Mouse (Mus musculus): ENCODE measurements around the gene Rassf3. TPM values are rescaled to one million over a fixed set of nuclear protein-coding genes. Genes with fewer than 3 reads are reported as not detected.

The Rassf3 gene
- polyA plus RNA-seq, 1 experiment: 41.2 TPM

DNA sequence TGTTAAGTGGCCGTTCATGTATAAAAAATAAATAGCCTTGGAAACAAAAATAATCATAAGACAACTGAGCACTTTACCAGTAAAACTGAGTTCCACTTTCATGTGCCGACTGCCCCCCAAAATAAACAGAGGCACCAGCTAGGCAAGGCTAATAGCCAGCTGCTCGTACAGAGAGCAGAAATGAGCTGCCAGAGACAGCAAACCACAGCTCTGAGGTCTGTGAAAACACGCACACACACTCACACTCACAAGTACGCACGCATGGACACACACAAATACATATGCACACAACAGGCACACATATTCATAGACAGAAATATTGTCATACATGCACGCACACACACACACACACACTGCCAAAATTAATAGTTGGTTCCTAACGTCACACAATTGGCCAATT, 46.6 kb downstream of the Rassf3 start:
- 8% methylated on average over 8 of the region's 8 CpGs for WGBS
- Histone ChIP-seq H3K4me3 (replicated peaks; ENCODE audit: control insufficient read depth, low read depth, low read length) (no peak overlapping the region), H3K27ac (ENCODE audit: control insufficient read depth, insufficient read depth, low read depth, low read length, poor library complexity) (peak overlapping the region; percentile 61), H3K4me1 (ENCODE audit: control insufficient read depth, insufficient read depth, low read length) (peaks cover 21% of the 10 kb centered on the region)
- TF ChIP-seq POLR2A (IDR thresholded peaks at IDR 0.05; ENCODE audit: borderline replicate concordance, control insufficient read depth, low read depth, low read length): no peak
- TF ChIP-seq CTCF (IDR thresholded peaks at IDR 0.05; ENCODE audit: control insufficient read depth, insufficient read depth, low read length): no peak

DNA sequence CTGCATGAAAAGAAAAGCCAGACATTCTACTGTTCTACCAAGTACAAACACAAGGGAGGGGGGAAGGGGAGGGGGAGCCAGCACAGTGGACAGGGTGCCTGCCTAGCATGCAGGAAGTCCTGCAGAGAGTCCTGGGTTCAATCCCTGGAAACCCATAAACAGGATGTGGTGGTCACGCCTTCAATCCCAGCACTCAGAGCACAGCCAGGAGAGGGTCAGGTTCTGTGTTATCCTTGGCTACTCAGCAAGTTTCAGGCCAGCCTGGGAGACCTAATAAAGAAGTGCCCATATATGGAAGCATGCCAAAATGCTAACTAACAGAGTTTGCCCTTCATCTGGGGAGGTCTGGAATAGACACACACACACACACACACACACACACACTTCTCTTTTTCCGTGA, 47.1 kb downstream of the Rassf3 start:
- no peak for TF ChIP-seq POLR2A (IDR thresholded peaks at IDR 0.05; ENCODE audit: borderline replicate concordance, control insufficient read depth, low read depth, low read length)
- WGBS: 8% methylated on average over 2 of the region's 2 CpGs
- H3K27ac ChIP-seq (ENCODE audit: control insufficient read depth, insufficient read depth, low read depth, low read length, poor library complexity): peak overlapping the region; percentile 58; the same call in 1 of the 2 replicates
- H3K4me3 ChIP-seq (replicated peaks; ENCODE audit: control insufficient read depth, low read depth, low read length): no peak overlapping the region
- peaks cover 24% of the 10 kb centered on the region for H3K4me1 ChIP-seq (ENCODE audit: control insufficient read depth, insufficient read depth, low read length)

DNA sequence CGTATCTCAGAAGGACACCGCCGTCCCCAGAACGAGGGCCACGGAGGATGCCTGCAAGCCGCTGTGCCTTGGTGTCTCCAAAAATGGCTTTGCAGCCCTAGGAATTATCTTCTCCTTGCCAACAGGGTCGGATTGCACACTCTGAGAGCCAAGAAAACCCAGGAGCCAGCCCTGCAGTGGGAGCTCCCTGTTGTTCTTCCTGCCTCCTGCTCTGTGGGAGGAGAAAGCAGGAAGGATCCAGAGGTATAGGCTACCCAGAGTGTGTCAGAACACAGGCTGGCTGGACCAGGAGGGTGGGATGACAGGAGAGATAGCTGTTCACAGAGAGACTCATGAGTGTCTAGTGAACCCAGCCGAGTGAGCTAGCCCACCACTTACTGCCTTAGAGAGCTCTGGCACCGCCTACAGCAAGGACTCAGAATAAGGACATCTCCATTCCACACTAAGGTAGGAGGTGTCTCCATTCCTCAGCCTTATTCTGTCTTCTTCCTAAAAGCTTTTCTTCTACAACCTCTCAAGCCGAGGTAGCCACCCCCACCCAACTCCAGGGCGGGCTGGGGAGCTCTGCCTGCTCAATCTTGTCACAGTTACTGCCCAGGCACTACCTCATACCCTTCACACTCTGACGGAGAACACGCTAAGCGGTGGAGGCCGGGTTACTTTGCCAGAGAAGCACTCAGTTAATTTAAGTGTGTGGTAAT, 48.0 kb downstream of the Rassf3 start:
- Histone ChIP-seq H3K4me3 (replicated peaks; ENCODE audit: control insufficient read depth, low read depth, low read length) (no peak overlapping the region), H3K27ac (ENCODE audit: control insufficient read depth, insufficient read depth, low read depth, low read length, poor library complexity) (peak overlapping the region; percentile 13), H3K4me1 (ENCODE audit: control insufficient read depth, insufficient read depth, low read length) (peaks cover 26% of the 10 kb centered on the region)
- TF ChIP-seq POLR2A (IDR thresholded peaks at IDR 0.05; ENCODE audit: borderline replicate concordance, control insufficient read depth, low read depth, low read length) (no peak), CTCF (IDR thresholded peaks at IDR 0.05; ENCODE audit: control insufficient read depth, insufficient read depth, low read length) (no peak)
- 81% methylated on average over 15 of the region's 15 CpGs for WGBS

DNA sequence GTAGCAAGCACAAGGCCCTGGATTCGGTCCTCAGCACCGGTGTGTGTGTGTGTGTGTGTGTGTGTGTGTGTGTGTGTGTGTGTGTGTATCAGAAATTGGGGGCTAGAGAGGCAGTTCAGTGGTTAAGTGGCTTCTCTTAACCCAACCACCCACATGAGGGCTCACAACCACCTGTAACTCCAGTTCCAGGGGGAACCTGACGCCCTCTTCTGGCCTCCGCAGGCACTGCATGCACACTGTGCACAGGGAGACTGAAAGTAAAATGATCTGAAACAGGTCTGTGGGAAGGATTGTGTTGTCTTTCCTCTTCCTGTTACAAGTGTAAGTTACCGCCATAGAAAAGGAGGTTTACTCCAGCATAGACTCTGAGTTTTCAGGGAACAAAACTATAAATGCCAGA, 49.0 kb downstream of the Rassf3 start:
- 33% methylated on average over 5 of the region's 5 CpGs for WGBS
- TF ChIP-seq CTCF (IDR thresholded peaks at IDR 0.05; ENCODE audit: control insufficient read depth, insufficient read depth, low read length): peak; percentile 78
- no peak for TF ChIP-seq POLR2A (IDR thresholded peaks at IDR 0.05; ENCODE audit: borderline replicate concordance, control insufficient read depth, low read depth, low read length)
- H3K4me3 ChIP-seq (replicated peaks; ENCODE audit: control insufficient read depth, low read depth, low read length): no peak overlapping the region
- H3K27ac ChIP-seq (ENCODE audit: control insufficient read depth, insufficient read depth, low read depth, low read length, poor library complexity): peak overlapping the region; percentile 60
- peaks cover 26% of the 10 kb centered on the region for H3K4me1 ChIP-seq (ENCODE audit: control insufficient read depth, insufficient read depth, low read length)

DNA sequence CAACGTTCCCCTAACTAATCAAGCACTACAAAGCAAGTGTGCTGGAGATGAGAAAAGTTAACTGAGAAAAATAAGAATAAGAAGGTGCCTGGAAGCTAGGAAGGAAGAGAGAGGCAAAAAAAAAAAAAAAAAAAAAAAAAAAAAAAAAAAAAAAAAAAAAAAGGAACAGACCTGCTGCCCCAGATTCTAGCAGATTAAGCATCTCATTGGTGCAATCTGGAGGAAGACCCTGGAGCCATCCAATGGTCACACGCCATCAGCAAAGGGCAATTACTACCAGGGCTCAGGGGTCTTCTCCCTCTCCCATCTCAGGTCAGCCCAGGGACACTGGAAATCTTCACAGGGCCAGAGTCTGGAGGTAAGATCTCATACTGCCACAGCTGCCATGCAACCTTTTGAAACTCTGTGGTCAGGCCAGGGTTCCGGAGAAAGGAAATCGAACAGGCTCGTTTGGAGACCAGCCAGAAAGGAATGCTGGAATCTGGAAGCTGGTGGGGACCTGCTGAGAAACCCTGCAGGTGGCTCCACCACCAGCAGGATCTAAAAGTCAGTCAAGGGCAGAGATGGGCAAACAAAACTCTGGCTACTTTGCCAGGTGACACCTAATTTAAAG, 49.6 kb downstream of the Rassf3 start:
- H3K4me3 ChIP-seq (replicated peaks; ENCODE audit: control insufficient read depth, low read depth, low read length): peak overlapping the region; percentile 17
- TF ChIP-seq CTCF (IDR thresholded peaks at IDR 0.05; ENCODE audit: control insufficient read depth, insufficient read depth, low read length): no peak
- no peak for TF ChIP-seq POLR2A (IDR thresholded peaks at IDR 0.05; ENCODE audit: borderline replicate concordance, control insufficient read depth, low read depth, low read length)
- H3K27ac ChIP-seq (ENCODE audit: control insufficient read depth, insufficient read depth, low read depth, low read length, poor library complexity): peak overlapping the region; percentile 60
- 7% methylated on average over 5 of the region's 5 CpGs for WGBS
- H3K4me1 ChIP-seq (ENCODE audit: control insufficient read depth, insufficient read depth, low read length): peaks cover 27% of the 10 kb centered on the region

DNA sequence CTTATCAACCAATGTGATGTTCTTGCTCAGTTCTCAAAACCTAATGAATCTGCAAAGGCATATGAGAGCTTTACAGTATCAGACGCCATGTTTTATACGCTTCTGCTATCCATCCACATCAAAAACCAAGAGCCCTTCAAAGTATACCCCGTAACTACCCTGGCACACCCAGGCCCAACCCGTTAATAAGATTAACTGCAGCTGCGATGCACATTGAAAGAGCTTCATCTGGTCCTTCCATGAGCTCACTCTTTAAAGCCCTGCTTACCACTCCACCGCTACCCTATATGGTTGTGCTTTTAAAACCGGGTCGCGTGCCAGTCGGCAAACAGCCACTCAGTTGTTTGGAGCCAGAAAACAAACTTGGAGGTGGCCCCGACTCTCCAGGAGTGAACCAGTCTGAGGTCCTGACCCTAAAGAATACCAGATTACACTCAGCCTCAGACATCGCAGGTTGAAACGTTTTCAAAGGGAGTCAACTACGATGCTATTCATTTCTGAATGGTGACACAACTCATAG, 50.6 kb downstream of the Rassf3 start:
- Histone ChIP-seq H3K4me3 (replicated peaks; ENCODE audit: control insufficient read depth, low read depth, low read length) (no peak overlapping the region), H3K27ac (ENCODE audit: control insufficient read depth, insufficient read depth, low read depth, low read length, poor library complexity) (no peak overlapping the region), H3K4me1 (ENCODE audit: control insufficient read depth, insufficient read depth, low read length) (peaks cover 24% of the 10 kb centered on the region)
- WGBS: 84% methylated on average over 14 of the region's 14 CpGs
- TF ChIP-seq CTCF (IDR thresholded peaks at IDR 0.05; ENCODE audit: control insufficient read depth, insufficient read depth, low read length) (no peak), POLR2A (IDR thresholded peaks at IDR 0.05; ENCODE audit: borderline replicate concordance, control insufficient read depth, low read depth, low read length) (no peak)

DNA sequence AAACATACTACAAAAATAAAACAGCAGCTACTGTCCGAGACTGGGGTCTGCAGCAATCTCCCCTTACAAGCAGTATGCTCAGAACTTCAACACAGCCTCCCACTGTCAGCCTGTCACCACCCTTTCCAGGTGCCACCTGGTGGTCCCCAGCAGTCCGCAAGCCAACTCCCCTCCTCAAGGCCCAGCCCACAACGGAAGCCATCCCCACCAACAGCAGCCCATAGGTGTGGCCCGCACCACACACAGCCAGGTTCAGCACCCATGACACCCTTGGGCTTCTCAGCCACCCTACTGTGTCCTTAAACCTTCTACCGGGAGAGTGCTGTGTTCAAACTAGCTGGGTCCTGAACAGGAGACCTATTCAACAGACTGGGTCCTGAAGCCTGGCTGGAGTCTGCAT, 51.1 kb downstream of the Rassf3 start:
- H3K4me1 ChIP-seq (ENCODE audit: control insufficient read depth, insufficient read depth, low read length): peaks cover 22% of the 10 kb centered on the region
- no peak overlapping the region for H3K4me3 ChIP-seq (replicated peaks; ENCODE audit: control insufficient read depth, low read depth, low read length)
- H3K27ac ChIP-seq (ENCODE audit: control insufficient read depth, insufficient read depth, low read depth, low read length, poor library complexity): no peak overlapping the region
- TF ChIP-seq POLR2A (IDR thresholded peaks at IDR 0.05; ENCODE audit: borderline replicate concordance, control insufficient read depth, low read depth, low read length): no peak
- TF ChIP-seq CTCF (IDR thresholded peaks at IDR 0.05; ENCODE audit: control insufficient read depth, insufficient read depth, low read length): no peak
- WGBS: 85% methylated on average over 5 of the region's 5 CpGs

DNA sequence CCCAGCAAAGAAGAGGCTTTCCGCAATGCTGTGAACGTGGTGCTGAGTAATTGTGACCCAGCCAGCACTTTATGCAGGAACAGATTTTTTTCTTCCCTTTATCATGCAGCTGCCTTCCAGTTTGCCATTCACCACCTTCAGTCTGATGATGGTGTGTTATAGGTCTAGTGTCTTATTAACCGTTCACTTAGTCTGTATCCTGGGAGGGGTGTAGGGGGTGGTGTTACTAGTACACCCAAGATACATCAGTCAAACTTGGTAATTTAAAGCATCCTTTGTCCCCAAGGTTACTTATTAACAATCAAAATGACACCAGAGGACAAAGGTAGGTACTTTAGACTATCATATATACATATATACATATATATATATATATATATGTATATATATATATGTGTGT, 51.7 kb downstream of the Rassf3 start:
- Histone ChIP-seq H3K4me1 (ENCODE audit: control insufficient read depth, insufficient read depth, low read length) (peaks cover 22% of the 10 kb centered on the region), H3K27ac (ENCODE audit: control insufficient read depth, insufficient read depth, low read depth, low read length, poor library complexity) (no peak overlapping the region), H3K4me3 (replicated peaks; ENCODE audit: control insufficient read depth, low read depth, low read length) (no peak overlapping the region)
- TF ChIP-seq CTCF (IDR thresholded peaks at IDR 0.05; ENCODE audit: control insufficient read depth, insufficient read depth, low read length): no peak
- no peak for TF ChIP-seq POLR2A (IDR thresholded peaks at IDR 0.05; ENCODE audit: borderline replicate concordance, control insufficient read depth, low read depth, low read length)
- whole genome bisulfite sequencing: 73% methylated on average over 3 of the region's 3 CpGs
